Mouse (Mus musculus) urinary bladder, postnatal 25 days (tissue): Measurements from ENCODE around the gene Ppm1m.
"Not testable (repeated sequence)": the region's sequence is repeated elsewhere in the genome, so short reads cannot be mapped to it uniquely, and the experiment has no call there.

ENCODE experiments used
- DNase-seq: peaks from one replicate; pipeline ENCODE4 v3.0.0; 2022; ENCODE audit warnings: low spot score

The Ppm1m gene

GRCm38 (mm10) chr9:106192998-106193397 lies 6.5 kb downstream of the Ppm1m start:
- no peak for DNase-seq

GRCm38 (mm10) chr9:106192024-106192423 lies 7.5 kb downstream of the Ppm1m start:
- no peak for DNase-seq

GRCm38 (mm10) chr9:106191355-106191754 lies 8.2 kb downstream of the Ppm1m start:
- no peak for DNase-seq

DNA sequence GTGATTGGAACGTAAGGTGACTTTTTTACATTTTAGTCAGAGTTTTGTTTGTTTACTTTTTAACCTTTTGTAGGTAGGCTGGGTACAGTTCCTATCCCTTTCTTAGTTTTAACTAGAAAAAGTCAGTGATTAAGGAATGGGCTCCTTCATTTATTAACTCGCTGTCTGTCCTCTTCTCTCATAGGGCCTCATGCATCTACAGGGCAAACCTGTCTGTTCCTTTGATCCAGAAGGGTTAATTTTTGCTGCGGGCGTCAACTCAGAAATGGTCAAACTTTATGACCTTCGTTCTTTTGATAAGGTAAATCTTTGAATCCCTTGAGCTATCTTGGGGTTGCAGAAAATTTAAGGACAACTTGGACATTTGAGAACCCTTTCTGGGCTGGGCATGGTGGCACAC lies 15.6 kb downstream of the Ppm1m start:
- DNase-seq, result no peak

DNA sequence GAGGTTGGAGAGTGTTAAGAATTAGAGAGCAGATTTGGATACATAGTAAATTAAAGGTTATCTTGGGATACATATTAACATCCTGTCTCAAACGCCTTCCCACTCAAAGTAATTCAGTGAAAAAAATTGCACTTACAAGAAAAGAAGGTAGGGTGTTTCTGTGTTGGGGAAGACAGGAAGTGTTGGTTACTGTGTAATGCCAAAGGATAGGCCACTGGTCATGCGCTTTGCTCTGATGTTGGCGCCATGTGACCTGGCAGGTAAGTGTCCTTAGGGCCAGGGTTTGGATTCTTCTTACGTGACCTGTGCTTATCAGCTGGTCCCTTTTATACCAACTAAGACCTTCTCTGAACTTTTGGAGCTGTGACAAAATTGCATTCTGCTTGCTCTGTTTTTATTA lies 17.4 kb downstream of the Ppm1m start:
- no peak for DNase-seq

GRCm38 (mm10) chr9:106179964-106180363 lies 19.6 kb downstream of the Ppm1m start:
- DNase-seq, result no peak

DNA sequence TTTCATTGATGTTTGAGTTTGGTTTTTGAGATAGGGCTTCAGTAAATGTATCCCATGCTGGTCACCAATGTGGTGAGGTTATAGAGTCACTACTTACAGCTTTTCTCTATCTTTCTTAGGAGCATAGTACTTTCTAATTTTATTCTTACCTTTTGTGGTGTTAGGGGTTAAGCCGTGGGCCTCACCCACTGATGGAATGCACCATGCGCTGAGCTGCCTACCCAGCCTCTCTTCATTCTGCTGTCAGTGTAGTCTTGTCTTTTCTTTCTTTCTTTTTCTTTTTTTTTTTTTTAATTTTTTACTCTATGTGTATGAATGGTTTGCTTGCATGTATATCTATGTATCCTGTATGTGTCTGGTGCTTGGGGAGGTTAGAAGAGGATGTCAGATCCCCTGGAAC lies 20.1 kb downstream of the Ppm1m start:
- no peak for DNase-seq

DNA sequence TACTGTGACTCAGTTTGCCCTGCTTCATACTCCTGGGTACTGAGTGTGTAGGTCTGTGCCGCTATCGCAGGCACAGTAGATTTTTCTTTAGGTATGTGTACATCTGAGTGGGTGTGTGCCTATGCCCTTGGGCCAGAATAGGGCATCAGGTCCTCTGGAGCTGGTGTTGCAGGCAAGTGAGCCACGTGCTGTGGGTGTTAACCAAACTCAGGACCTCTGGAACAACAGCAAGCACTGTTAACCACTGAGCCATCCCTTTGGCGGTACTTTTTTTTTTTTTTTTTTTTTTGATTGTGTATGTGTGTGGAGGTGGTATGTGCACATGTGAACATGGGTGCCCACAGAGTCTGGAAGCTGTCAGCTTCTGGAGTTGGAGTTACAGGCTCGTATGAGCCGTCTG lies 21.7 kb downstream of the Ppm1m start:
- DNase-seq, result no peak

- DNase-seq, result no peak
These were observed 22.8 kb downstream of the Ppm1m start for GRCm38 (mm10) chr9:106176769-106177168.

DNA sequence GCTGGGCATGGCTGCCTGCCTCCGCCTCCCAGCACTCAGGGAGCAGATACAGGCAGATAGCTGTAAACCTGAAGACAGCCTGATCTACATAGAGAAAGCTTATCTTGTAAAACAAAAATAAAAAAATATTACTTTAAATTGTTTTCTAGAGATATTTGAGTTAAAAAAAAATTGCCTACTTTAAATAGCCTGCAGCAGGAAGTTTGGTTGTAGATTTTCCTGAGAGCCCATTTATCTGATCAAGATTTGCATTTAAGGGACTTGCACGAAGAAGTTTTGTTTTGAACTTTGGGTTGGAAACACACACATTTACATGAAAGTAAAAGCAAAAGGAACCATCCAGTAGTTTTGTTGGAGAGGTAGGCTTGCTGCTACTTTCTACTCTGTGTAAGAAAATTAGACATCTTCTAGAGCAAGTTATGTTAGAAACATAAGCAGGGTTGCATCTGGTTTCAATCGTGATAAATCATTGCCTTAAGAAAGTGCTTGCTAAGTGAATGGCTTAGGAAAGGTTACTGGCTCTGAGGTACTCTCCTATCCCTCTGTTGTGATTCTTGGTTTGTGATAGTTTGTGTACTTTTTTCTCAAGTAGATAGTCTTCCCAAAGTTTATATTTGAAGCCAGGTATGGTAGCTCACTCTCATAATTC lies 23.9 kb downstream of the Ppm1m start:
- no peak for DNase-seq

- no peak for DNase-seq
These were observed 26.2 kb downstream of the Ppm1m start for GRCm38 (mm10) chr9:106173363-106173762.

DNA sequence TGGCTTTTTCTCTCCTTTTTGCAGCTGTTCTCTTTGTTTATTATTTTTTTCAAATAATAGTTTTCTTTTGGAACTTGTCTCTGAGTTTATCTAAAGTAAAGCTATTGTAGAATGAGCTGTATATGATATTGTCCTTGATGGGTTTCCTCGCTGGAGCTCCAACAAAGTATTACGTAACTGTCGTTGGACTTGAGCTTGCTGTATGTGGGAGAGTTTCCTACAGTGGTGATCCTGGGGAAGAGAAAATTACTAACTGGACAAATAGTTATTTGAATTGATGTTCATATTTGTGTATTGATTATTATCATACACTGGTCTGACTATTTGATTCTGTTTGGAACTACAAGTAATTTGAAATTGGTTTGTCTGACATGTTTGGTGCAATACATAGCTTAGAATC lies 27.0 kb downstream of the Ppm1m start:
- no peak for DNase-seq

DNA sequence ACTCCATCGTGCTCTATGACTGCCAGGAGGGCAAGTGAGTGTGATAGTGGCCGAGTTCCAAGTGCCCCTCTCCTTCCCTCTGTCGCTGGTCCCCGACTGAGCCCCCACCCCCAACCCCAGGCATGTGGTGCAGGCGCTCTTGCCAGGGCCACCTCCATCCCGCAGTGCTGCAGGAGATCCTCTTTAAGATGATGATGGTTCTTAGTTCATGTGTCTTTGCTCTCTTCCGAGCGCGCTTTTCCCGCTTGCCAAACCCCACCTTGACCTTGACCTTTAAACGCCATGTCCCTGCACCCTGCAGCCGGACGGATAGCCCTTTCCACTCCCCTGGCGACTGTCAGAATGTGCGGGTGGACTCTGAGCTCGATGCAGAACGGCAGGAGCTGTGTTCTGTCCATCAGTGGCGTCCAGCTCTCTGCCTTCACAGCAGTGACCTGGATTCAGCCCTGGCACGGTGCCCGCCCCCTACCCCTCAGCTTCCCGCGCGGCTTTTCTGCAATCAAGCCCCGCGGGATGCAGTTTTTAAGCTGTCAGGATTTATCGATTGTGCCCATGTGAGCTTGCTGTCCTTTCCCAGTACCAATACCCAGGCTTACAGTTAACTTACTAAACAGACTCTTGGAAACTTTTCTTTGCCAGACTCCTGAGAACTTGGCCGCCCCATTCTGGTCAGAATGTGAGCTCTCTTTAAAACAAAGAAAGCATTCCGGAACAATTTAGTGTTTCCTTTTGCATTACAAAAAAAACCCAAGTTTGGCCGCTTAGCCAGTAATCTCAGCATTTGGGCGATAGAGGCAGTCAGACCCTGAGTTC lies 28.0 kb downstream of the Ppm1m start:
- DNase-seq, result peak; percentile 63

GRCm38 (mm10) chr9:106170556-106171345 lies 28.8 kb downstream of the Ppm1m start, which contains the start of gene Wdr82:
TSS of gene Wdr82 (plus strand) at chr9:106170928.
- peak; percentile 85 for DNase-seq

DNA sequence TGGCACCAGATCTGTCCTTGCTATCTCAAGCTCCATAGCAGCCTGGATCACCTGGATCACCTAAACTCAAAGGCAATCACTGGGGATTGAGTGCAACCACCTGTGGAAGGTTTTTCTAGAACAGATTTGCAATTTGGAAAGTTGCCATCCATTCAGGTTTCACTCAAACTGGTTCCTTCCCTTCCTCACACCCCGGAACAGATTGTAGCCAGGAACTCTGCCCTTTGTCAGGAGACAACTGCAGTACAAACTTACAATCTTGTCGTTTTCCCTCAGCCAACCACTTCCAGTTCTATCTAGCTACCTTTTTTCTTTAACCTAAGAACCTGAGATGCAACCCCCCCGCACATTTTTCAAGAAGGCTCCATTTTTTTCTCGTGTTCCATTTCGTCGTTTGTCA lies 29.6 kb downstream of the Ppm1m start:
- no peak for DNase-seq

DNA sequence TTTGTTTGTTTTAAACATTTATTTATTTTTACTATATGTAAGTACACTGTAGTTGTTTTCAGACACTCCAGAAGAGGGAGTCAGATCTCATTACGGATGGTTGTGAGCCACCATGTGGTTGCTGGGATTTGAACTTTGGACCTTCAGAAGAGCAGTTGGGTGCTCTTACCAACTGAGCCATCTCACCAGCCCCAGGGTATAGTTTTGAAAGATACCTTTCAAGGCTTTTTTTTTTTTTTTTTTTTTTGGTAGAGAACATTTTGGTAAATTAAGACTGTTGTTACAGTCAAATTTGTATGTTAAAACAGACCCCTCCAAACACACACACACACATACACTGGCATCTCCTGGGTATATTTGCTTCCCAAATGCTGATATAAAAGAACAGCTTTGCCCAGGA lies 30.5 kb downstream of the Ppm1m start:
- not testable (repeated sequence) for DNase-seq

DNA sequence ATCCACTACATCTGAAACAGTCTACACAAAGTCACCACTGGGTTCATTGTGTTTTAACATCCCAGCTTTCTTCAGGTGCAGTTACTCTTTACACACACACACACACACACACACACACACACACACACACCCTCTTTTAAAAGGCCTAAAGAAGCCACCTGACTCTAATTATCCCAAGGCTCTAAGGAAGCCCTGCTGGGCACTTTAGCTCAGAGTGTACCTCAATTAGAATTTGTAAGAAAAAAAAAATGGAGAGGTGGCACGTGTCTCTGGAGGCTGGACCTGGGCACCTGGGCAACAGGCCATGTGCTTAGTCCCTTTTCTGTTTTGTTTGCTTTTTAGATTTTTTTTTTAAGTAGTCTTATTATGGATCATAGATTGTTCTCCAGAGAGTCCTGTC lies 31.8 kb downstream of the Ppm1m start:
- no peak for DNase-seq

DNA sequence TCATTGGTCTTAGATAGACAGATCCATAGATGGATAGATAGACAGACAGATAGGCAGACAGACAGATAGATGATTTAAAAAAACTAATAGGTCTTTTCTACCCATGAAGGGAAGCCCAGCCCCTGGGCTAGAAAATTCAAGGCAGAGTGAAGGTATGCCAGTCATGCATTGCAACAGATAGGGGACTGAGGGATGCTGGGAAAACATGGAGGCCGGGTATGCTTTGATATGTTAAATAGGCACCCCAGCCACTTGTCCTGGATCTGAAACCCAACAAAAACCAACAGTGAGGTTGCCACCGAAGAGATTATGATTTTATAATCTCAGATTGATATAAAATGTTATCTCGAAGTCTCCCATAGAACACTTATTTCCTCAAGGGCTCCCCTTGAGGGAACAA lies 32.3 kb downstream of the Ppm1m start:
- no peak for DNase-seq

DNA sequence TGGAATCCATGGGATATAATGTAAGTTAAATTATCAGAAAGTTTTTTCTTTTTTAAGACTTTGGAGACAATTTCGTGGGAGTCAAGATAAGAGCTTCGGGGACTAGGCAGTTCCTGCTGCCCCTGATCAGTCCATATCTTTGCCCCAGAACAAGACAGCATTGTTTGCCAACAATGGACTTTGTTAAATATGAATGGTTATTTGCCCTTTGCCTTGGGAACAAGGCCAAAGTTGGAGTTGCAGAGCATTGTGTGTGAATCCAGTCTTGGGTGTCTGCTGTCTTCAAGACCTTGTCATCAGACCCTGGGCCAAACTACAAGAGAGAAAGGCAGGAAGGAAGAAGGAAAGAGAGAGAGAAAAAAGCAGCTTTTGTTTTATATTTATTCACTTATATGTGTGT lies 32.8 kb downstream of the Ppm1m start:
- DNase-seq, result no peak

DNA sequence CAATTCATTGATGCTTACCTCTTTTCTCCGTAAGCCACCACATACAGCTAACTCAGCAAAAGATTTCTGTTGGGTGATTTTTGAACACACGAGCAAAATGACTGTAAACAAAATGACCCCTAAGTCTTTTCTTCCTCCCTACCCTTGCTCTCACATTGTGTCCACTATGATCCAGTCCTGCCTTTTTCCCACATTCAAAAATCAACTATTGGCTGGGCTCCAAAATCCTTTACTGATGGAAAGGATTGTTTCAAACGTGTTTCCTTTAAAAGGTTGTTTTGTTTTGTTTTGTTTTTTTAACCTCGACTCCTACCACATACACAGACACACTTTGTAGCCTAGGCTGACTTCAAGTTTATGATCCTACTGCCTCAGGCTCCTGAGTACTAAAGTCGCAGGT lies 39.1 kb downstream of the Ppm1m start:
- DNase-seq, result no peak

DNA sequence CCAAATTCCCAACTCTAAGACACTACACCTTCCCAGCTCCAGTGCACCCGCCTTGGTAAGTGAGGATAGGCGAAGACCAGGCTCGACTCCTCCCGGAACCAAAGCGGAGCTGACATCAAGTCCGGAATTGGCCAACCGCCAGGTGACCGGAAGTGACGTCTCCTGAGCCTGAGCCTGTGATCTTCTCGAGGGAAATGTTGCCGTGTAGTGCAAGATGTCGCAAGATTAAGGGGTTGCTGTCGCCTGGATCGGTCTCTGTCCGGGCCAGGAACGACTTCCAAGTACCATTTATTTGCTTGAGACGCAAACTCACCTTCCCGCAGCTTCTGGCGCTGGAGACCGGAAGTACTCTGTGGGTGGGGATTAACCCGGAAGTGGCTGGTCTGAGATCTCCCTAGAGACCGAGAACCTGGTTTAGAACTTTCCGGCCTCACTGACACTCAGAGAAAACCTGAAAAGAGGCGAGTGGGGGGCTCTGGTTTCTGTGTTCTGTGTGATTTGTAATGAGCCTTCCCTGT lies 39.7 kb downstream of the Ppm1m start:
- peak; percentile 97 for DNase-seq

DNA sequence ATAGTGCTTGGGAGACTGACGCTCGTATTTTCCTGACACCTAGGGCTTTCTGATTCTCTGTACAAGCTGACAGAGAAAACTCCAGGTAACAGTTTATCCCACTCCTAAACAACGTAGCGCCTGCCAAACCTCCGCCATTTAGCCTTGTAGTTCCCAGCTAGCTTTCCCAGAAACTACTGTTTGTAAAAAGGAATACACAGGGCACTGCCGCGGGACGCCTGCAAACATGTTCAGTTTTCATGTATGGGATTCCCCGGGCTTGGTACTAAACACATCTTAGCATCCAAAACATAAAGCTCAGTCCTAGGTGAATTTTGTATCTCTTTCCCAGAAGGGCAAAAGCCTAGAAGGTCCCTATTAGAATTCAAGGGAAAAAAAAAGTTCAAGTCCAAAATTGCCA lies 40.3 kb downstream of the Ppm1m start:
- DNase-seq, result no peak

DNA sequence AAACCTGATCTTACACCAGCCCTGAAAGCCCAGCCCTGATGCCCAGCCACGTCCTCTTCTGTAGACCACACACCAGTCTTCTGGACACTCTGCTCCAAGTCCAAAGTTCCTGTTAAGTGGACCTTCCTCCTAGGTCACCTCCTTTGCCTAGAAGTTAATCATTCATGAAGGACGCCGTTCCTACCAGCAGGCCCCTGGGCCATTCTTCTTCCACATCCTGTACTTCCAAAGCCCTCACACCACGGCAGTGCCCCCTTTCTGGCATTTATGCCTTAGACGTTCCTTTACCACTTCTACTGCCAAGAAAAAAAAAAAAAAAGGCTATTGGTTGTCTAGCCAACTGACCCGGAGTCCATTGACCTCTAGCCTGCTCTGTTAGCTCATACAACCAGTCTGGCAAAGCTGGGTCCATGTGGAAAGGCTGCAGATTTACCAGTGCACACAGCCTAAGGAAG lies 41.5 kb downstream of the Ppm1m start, which contains the start of gene Glyctk:
Glyctk (minus strand) TSS at position 102 of the 455 bp plus-strand sequence.
- DNase-seq, result no peak
